8 mouse cellular contexts compared by ENCODE assay signal in the genomic region with DNA sequence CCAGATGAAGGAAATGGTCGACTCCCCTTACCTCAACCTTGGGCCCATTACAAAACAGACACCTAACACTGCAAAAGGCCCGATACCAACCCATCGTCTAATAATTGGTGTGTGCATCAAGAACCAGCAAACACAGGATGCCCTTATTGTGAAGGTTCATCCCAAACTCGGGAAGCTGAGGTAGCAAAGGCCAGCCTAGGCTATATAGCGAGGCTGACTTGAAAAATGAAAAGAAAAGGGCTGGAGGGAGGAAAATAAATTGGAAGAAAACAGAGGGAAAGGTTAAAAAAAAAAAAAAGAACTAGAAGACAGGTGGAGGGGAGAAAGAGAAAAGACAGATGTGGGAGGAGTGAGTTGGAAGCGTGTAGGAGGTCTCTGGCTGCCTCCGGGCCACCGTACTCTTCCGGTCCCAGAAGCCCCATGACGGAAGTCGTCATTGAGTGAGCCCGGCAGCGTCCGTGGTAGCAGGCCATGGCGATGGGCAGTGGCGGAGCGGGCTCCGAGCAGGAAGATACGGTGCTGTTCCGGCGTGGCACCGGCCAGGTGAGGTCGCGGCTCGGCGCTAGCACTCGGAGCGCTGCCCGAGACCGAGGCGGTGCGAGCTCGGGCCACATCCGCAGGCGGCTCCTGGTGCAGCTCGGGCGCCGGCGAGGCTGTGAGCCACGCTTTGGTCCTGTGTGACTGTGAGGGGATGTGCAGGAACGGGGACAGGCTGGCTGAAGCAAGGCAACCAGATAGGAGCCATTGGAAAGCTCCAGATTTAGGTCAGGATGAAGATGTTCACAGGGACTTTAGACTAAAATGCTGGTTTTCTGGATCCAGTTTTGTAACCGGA. TPM values are rescaled to one million over a fixed set of nuclear protein-coding genes. Genes with fewer than 3 reads are reported as not detected.
DNase-seq lines count a peak whose midpoint lies in the region; ATAC-seq and TF ChIP-seq lines count a peak whose summit lies in the region.

Smn1 (plus strand) TSS at position 430 of the 835 bp plus-strand sequence.

- H3K36me3 ChIP-seq in forebrain, embryonic 10.5 days (replicated peaks): peaks cover 30% of the 10 kb centered on the region
- H3K36me3 ChIP-seq in heart, embryonic 15.5 days: peaks cover 26% of the 10 kb centered on the region
- peaks cover 13% of the 10 kb centered on the region for H3K36me3 ChIP-seq in liver, embryonic 14.5 days (replicated peaks; ENCODE audit: control insufficient read depth, insufficient read depth, low read depth)
- H3K36me3 ChIP-seq in neural tube, embryonic 11.5 days (ENCODE audit: control insufficient read depth, insufficient read depth, low read length): no peaks in the 10 kb centered on the region
- peaks cover 6% of the 10 kb centered on the region for H3K36me3 ChIP-seq in stomach, postnatal 0 days (ENCODE audit: control insufficient read depth, insufficient read depth, low read length)

- no peaks in the 10 kb centered on the region for H3K27me3 ChIP-seq in forebrain, embryonic 10.5 days (ENCODE audit: poor library complexity, severe bottlenecking)
- H3K27me3 ChIP-seq in heart, embryonic 15.5 days: no peaks in the 10 kb centered on the region
- H3K27me3 ChIP-seq in liver, embryonic 14.5 days (ENCODE audit: control insufficient read depth, insufficient read depth, low read length): no peaks in the 10 kb centered on the region
- H3K27me3 ChIP-seq in neural tube, embryonic 11.5 days (ENCODE audit: control insufficient read depth, insufficient read depth, low read length): no peaks in the 10 kb centered on the region
- no peaks in the 10 kb centered on the region for H3K27me3 ChIP-seq in stomach, postnatal 0 days (ENCODE audit: control insufficient read depth, insufficient read depth, low read length)

- peaks cover 17% of the 10 kb centered on the region for H3K4me1 ChIP-seq in forebrain, embryonic 10.5 days
- peaks cover 12% of the 10 kb centered on the region for H3K4me1 ChIP-seq in heart, embryonic 15.5 days (replicated peaks)
- peaks cover 10 to 11% of the 10 kb centered on the region in 2 experiments for H3K4me1 ChIP-seq in liver, embryonic 14.5 days (replicated peaks; ENCODE audit: control insufficient read depth in 2 of 2, insufficient read depth in 2 of 2, low read length in 1 of 2)
- H3K4me1 ChIP-seq in neural tube, embryonic 11.5 days (ENCODE audit: control insufficient read depth, insufficient read depth, low read length): peaks cover 5% of the 10 kb centered on the region; the same call in 1 of the 2 replicates
- H3K4me1 ChIP-seq in stomach, postnatal 0 days (replicated peaks; ENCODE audit: control insufficient read depth, insufficient read depth): no peaks in the 10 kb centered on the region

- no peak for TF ChIP-seq EP300 in liver, embryonic 14.5 days (IDR thresholded peaks at IDR 0.05; ENCODE audit: low read depth)
- TF ChIP-seq EP300 in stomach, postnatal 0 days (optimal IDR thresholded peaks at IDR 0.05): no peak

- peak within 1 kb of the TSS; percentile 82 for H3K27ac ChIP-seq in forebrain, embryonic 10.5 days
- peak within 1 kb of the TSS; percentile 65; the same call in 1 of the 2 replicates for H3K27ac ChIP-seq in heart, embryonic 15.5 days
- no peak within 1 kb of the TSS for H3K27ac ChIP-seq in liver, embryonic 14.5 days
- H3K27ac ChIP-seq in neural tube, embryonic 11.5 days (ENCODE audit: low read depth, low read length): 0 out of 2 replicates have a peak within 1 kb of the TSS, but pooled peaks have one; percentile 17
- H3K27ac ChIP-seq in stomach, postnatal 0 days (replicated peaks): peak within 1 kb of the TSS; percentile 31; the same call in 1 of the 2 replicates

- peak within 1 kb of the TSS; percentile 94 for H3K9ac ChIP-seq in heart, embryonic 15.5 days
- H3K9ac ChIP-seq in liver, embryonic 14.5 days (replicated peaks): peak within 1 kb of the TSS; percentile 73
- H3K9ac ChIP-seq in neural tube, embryonic 11.5 days (ENCODE audit: low read length): peak within 1 kb of the TSS; percentile 87
- H3K9ac ChIP-seq in stomach, postnatal 0 days (ENCODE audit: low read length): peak within 1 kb of the TSS; percentile 85

- peak; percentile 74 to 76 for DNase-seq in CD8-positive naive resting alpha-beta T cell, adult 2 months (ENCODE audit: low read depth in 2 of 2, low spot score in 2 of 2)
- peak; percentile 83 for DNase-seq in c-Kit-positive CD71-negative TER-119-negative erythroid progenitor cells, embryonic 14.5 days (ENCODE audit: low read depth)
- peak; percentile 91 for DNase-seq in forebrain, embryonic 10.5 days (ENCODE audit: extremely low spot score, low spot score)
- peak; percentile 97 to 98 for DNase-seq in kidney, postnatal 25 days
- peak; percentile 82 to 86 (median 83) for DNase-seq in liver, embryonic 14.5 days (ENCODE audit: low read depth in 3 of 3, low spot score in 3 of 3)
- DNase-seq in neural tube, embryonic 11.5 days (ENCODE audit: low spot score): peak; percentile 91
- peak; percentile 91 for DNase-seq in stomach, postnatal 0 days (ENCODE audit: low spot score)

- peak within 1 kb of the TSS; percentile 97 for H3K4me3 ChIP-seq in forebrain, embryonic 10.5 days
- peak within 1 kb of the TSS; percentile 100 for H3K4me3 ChIP-seq in heart, embryonic 15.5 days
- peak within 1 kb of the TSS; percentile 81 to 86 for H3K4me3 ChIP-seq in liver, embryonic 14.5 days (ENCODE audit: insufficient read depth in 1 of 2, low read depth in 2 of 2, low read length in 2 of 2)
- H3K4me3 ChIP-seq in neural tube, embryonic 11.5 days (ENCODE audit: low read depth, low read length): peak within 1 kb of the TSS; percentile 98
- H3K4me3 ChIP-seq in stomach, postnatal 0 days (ENCODE audit: low read depth, low read length): peak within 1 kb of the TSS; percentile 90

- H3K4me2 ChIP-seq in heart, embryonic 15.5 days: peak within 1 kb of the TSS; percentile 79
- peak within 1 kb of the TSS; percentile 81 for H3K4me2 ChIP-seq in liver, embryonic 14.5 days (ENCODE audit: low read depth)
- H3K4me2 ChIP-seq in neural tube, embryonic 11.5 days (ENCODE audit: low read depth): peak within 1 kb of the TSS; percentile 84
- H3K4me2 ChIP-seq in stomach, postnatal 0 days (replicated peaks; ENCODE audit: low read depth): peak within 1 kb of the TSS; percentile 92

- peak; percentile 88 for ATAC-seq in heart, embryonic 15.5 days (replicated peaks; ENCODE audit: insufficient number of reproducible peaks, insufficient read depth, low FRiP score, low read depth)
- peak; percentile 96 for ATAC-seq in liver, embryonic 14.5 days (ENCODE audit: insufficient read depth)
- peak; percentile 99 for ATAC-seq in neural tube, embryonic 11.5 days (ENCODE audit: insufficient read depth, low FRiP score, low TSS enrichment)
- peak; percentile 98 for ATAC-seq in stomach, postnatal 0 days (ENCODE audit: low FRiP score, low TSS enrichment)

- 4% methylated on average over 42 of the region's 42 CpGs for WGBS in forebrain, embryonic 10.5 days
- 3% methylated on average over 42 of the region's 42 CpGs for WGBS in heart, embryonic 15.5 days
- 4% methylated on average over 42 of the region's 42 CpGs for WGBS in liver, embryonic 14.5 days (ENCODE audit: insufficient replicate concordance)
- WGBS in neural tube, embryonic 11.5 days: 4% methylated on average over 42 of the region's 42 CpGs
- 3% methylated on average over 42 of the region's 42 CpGs for WGBS in stomach, postnatal 0 days

- TF ChIP-seq CTCF in liver, embryonic 14.5 days (IDR thresholded peaks at IDR 0.05; ENCODE audit: low read depth): no peak
- no peak for TF ChIP-seq CTCF in stomach, postnatal 0 days (IDR thresholded peaks at IDR 0.05; ENCODE audit: low read depth)

- no peaks in the 10 kb centered on the region for H3K9me3 ChIP-seq in forebrain, embryonic 10.5 days
- no peaks in the 10 kb centered on the region for H3K9me3 ChIP-seq in heart, embryonic 15.5 days (replicated peaks)
- H3K9me3 ChIP-seq in liver, embryonic 14.5 days (ENCODE audit: control insufficient read depth, low read length): no peaks in the 10 kb centered on the region
- H3K9me3 ChIP-seq in neural tube, embryonic 11.5 days (ENCODE audit: control insufficient read depth, low read length): no peaks in the 10 kb centered on the region
- no peaks in the 10 kb centered on the region for H3K9me3 ChIP-seq in stomach, postnatal 0 days (ENCODE audit: control insufficient read depth, low read length)

RNA-seq across cellular contexts. Expression of gene Smn1, which starts in this region (rescaled TPM):
- 90.5 and 96.0 TPM in 2 replicates for polyA plus RNA-seq in forebrain, embryonic 10.5 days (2016; fragmentation: Nextera tagmentation; extraction: Ambion mirVana)
- 21.4 and 27.5 TPM in 2 replicates for polyA plus RNA-seq in heart, embryonic 15.5 days (2015; fragmentation: Nextera tagmentation; extraction: Ambion mirVana)
- polyA plus RNA-seq in liver, embryonic 14.5 days (2012; rRNA removed): 17.4 and 26.2 TPM in 2 replicates
- 22.8 and 23.5 TPM in 2 replicates for polyA plus RNA-seq in liver, embryonic 14.5 days (2014; fragmentation: Nextera tagmentation; extraction: Ambion mirVana)
- polyA plus RNA-seq in neural tube, embryonic 11.5 days (2014; fragmentation: Nextera tagmentation; extraction: Ambion mirVana): 77.5 and 85.0 TPM in 2 replicates
- polyA plus RNA-seq in stomach, postnatal 0 days (2015; fragmentation: Nextera tagmentation; extraction: Ambion mirVana): 24.1 and 28.8 TPM in 2 replicates
